Mouse (Mus musculus): ENCODE results near the gene Dennd4a. TPM values are rescaled to one million over a fixed set of nuclear protein-coding genes. Genes with fewer than 3 reads are reported as not detected.

Gene Dennd4a
- total and polyA plus RNA-seq, 3 experiments, result 2.7 to 17.3 (median 16.8) TPM

- no peak for DNase-seq
Measured at GRCm38 (mm10) chr9:64957276-64957675, 146.1 kb downstream of the Dennd4a start.

- DNase-seq, result peak; percentile 96
Measured at GRCm38 (mm10) chr9:64960117-64960977, 149.2 kb downstream of the Dennd4a start, which contains the start of gene Ints14. TSS of gene Ints14 (plus strand) at chr9:64960905.

- no peak for DNase-seq
Measured at GRCm38 (mm10) chr9:64960978-64961320, 149.8 kb downstream of the Dennd4a start.

Other genes starting within 250 kb of the Dennd4a start
- 100 to 1,000 TPM; 230 to 291 TPM for gene Rab11a, start 73.6 kb upstream of the Dennd4a start, total RNA-seq (2021)
- gene Rab11a, start 73.6 kb upstream of the Dennd4a start, polyA plus RNA-seq (2012; rRNA removed), result 60.7 and 74.6 TPM in 2 replicates
- gene Slc24a1, start 140.3 kb downstream of the Dennd4a start, total RNA-seq (2021), result not detected
- gene Slc24a1, start 140.3 kb downstream of the Dennd4a start, polyA plus RNA-seq (2012; rRNA removed), result not detected in 2 replicates
- gene Ints14, start 149.6 kb downstream of the Dennd4a start, total RNA-seq (2021), result 10 to 100 TPM; 25.5 to 27.6 TPM
- gene Ints14, start 149.6 kb downstream of the Dennd4a start, polyA plus RNA-seq (2012; rRNA removed), result 7.5 and 9.9 TPM in 2 replicates
- 100 to 1,000 TPM; 255 to 306 TPM for gene Hacd3, start 210.4 kb downstream of the Dennd4a start, total RNA-seq (2021)
- gene Hacd3, start 210.4 kb downstream of the Dennd4a start, polyA plus RNA-seq (2012; rRNA removed), result 177 and 180 TPM in 2 replicates
- 10 to 100 TPM; 85.8 to 89.5 TPM for gene Dpp8, start 221.1 kb downstream of the Dennd4a start, total RNA-seq (2021)
- gene Dpp8, start 221.1 kb downstream of the Dennd4a start, polyA plus RNA-seq (2012; rRNA removed), result 26.4 and 39.7 TPM in 2 replicates